Mouse (Mus musculus) ES-Bruce4 (cell line): ENCODE data around the gene Pdia4.
"Not testable (repeated sequence)": the region's sequence is repeated elsewhere in the genome, so short reads cannot be mapped to it uniquely, and the experiment has no call there.

ENCODE experiments used
- CTCF ChIP-seq: IDR thresholded peaks from one replicate; pipeline ENCODE4 v1.8.1; 2011; ENCODE audit warnings: low read depth, low read length
- EP300 ChIP-seq: IDR thresholded peaks from 2 replicates; pipeline ENCODE4 v1.6.1; 2011; ENCODE audit warnings: low read depth, low read length; ENCODE audit not compliant: insufficient read depth

- not testable (repeated sequence) for TF ChIP-seq EP300, CTCF
These were observed 41.5 kb downstream of the Pdia4 start for GRCm38 (mm10) chr6:47771760-47772159.
